Mouse (Mus musculus) kidney, embryonic 15.5 days (tissue): Measurements from ENCODE around the gene Thap8. TPM values are rescaled to one million over a fixed set of nuclear protein-coding genes. Genes with fewer than 3 reads are reported as not detected.

Source experiments
- ATAC-seq: fragments of 200-750 bp; cut with Nextera tagmentation; replicated peaks from 2 replicates; pipeline ENCODE4 v1.8.0; 2017; ENCODE audit warnings: moderate TSS enrichment; ENCODE audit not compliant: low FRiP score
- H3K27ac ChIP-seq: fragments of 300-500 bp; sonication (generic); 2 replicates; pipeline ENCODE4 v1.5.1; 2015; ENCODE audit warnings: mild to moderate bottlenecking, inconsistent platforms
- H3K27me3 ChIP-seq: fragments of 300-500 bp; sonication (generic); 2 replicates; pipeline ENCODE4 v1.6.1; 2015; ENCODE audit warnings: inconsistent platforms
- H3K36me3 ChIP-seq: fragments of 300-500 bp; sonication (generic); 2 replicates; pipeline ENCODE4 v1.6.1; 2015; ENCODE audit warnings: inconsistent platforms
- H3K4me1 ChIP-seq: fragments of 300-500 bp; sonication (generic); 2 replicates; pipeline ENCODE4 v1.6.1; 2015; ENCODE audit warnings: inconsistent platforms
- H3K4me2 ChIP-seq: fragments of 300-500 bp; sonication (generic); 2 replicates; pipeline ENCODE4 v1.6.1; 2015; ENCODE audit warnings: moderate library complexity, mild to moderate bottlenecking, inconsistent platforms
- H3K4me3 ChIP-seq: fragments of 300-500 bp; sonication (generic); replicated peaks from 2 replicates; pipeline ENCODE4 v1.5.1; 2015; ENCODE audit warnings: mild to moderate bottlenecking, inconsistent platforms
- H3K9ac ChIP-seq: fragments of 300-500 bp; sonication (generic); 2 replicates; pipeline ENCODE4 v1.6.1; 2015; ENCODE audit warnings: mild to moderate bottlenecking, inconsistent platforms
- H3K9me3 ChIP-seq: fragments of 300-500 bp; sonication (generic); replicated peaks from 2 replicates; pipeline ENCODE4 v1.6.1; 2016; ENCODE audit warnings: inconsistent platforms
- WGBS: fragments of 180-500 bp; shearing (Covaris S2); methylation state at CpG from one replicate; pipeline ENCODE4 v1.1.7; 2015; ENCODE audit warnings: mixed read lengths; 5-methylcytosine and 5-hydroxymethylcytosine counted together
- polyA plus RNA-seq: library from polyadenylated mRNA; unstranded; fragments of >200 nt; fragmentation: Nextera tagmentation; extraction: Ambion mirVana; gene quantifications from 2 replicates; pipeline ENCODE4 v1.2.1, GENCODE M21; 2015

Gene Thap8
- polyA plus RNA-seq, 1 experiment from 2014 or later = 0.61 TPM

DNA sequence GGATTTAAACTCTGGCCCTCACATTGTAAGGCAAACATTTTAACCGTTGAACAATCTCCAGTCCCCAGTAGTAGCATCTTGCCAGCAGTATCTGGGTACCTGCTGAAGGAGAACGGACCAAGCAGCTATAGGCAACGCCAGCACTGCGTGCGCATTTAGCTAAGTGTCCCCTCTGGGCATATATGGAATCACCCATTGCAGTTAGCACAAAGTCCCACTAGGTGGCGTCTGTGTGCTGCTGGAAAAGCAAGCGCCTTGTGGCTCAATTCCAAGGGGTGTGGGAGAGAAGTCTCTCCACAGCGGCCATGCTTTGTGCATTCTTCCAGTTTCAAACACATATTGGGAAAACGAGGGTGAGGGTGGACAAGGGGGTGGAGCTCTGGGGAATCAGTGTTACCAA lies 56.5 kb downstream of the Thap8 start:
- no peak overlapping the region for H3K4me3 ChIP-seq
- H3K9ac ChIP-seq = no peak overlapping the region
- no peaks in the 10 kb centered on the region for H3K36me3 ChIP-seq
- H3K9me3 ChIP-seq = no peaks in the 10 kb centered on the region
- WGBS = 1% methylated on average over 9 of the region's 9 CpGs
- ATAC-seq = no peak; the same call in 1 of the 2 replicates
- peaks cover 15% of the 10 kb centered on the region for H3K4me1 ChIP-seq
- no peak overlapping the region for H3K4me2 ChIP-seq
- peaks cover 44% of the 10 kb centered on the region for H3K27me3 ChIP-seq
- no peak overlapping the region for H3K27ac ChIP-seq

DNA sequence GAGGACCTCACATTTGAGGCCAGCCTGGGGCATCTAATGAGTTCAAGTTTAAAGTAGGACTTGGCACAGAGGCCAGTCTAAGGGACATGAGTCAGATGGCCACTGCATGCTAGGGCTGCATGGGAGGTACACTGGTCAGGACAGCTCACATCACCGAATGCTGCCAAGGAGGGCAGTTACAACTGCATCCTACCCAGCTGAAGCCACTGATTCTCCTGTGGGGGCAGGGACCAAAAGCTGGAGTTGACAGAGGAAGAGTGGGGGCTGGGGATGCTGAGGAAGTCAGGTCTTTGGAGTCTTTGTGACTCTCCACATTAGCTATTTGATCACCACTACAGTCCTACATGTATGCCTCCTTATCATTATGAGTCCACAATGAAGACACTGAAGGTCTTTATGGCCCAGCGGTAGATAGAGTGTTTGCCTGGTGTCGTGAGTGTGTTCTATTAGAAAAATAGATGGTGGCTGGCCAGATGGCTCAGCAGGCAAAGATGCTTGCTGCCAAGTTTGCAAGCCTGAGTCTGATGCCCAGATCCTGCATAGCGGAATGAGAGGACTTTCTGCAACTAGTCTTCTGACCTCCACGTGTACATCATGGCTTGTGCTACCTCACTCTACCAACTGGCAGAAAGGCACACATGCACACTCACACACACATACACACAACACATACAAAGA lies 59.7 kb downstream of the Thap8 start:
- Histone ChIP-seq H3K9me3 (no peaks in the 10 kb centered on the region), H3K9ac (no peak overlapping the region), H3K36me3 (no peaks in the 10 kb centered on the region), H3K4me3 (no peak overlapping the region), H3K4me2 (no peak overlapping the region), H3K27ac (no peak overlapping the region), H3K27me3 (peaks cover 33% of the 10 kb centered on the region), H3K4me1 (peaks cover 3% of the 10 kb centered on the region)
- 79% methylated on average over 5 of the region's 5 CpGs for WGBS
- no peak for ATAC-seq

Other genes with a start within 250 kb of the Thap8 start
- 3.0 and 4.0 TPM in 2 replicates for gene Zfp14, start 228.7 kb upstream of the Thap8 start, polyA plus RNA-seq
- 3.9 and 5.5 TPM in 2 replicates for gene Zfp82, start 207.2 kb upstream of the Thap8 start, polyA plus RNA-seq
- 1.1 and 2.4 TPM in 2 replicates for gene Gm26920, start 189.7 kb upstream of the Thap8 start, polyA plus RNA-seq
- gene Zfp566, start 189.6 kb upstream of the Thap8 start, polyA plus RNA-seq = 12.2 and 15.9 TPM in 2 replicates
- 109 and 114 TPM in 2 replicates for gene Zfp260, start 185.3 kb upstream of the Thap8 start, polyA plus RNA-seq
- gene Zfp382, start 158.2 kb upstream of the Thap8 start, polyA plus RNA-seq = 8.6 and 8.7 TPM in 2 replicates
- gene Zfp146, start 110.3 kb upstream of the Thap8 start, polyA plus RNA-seq = 17.8 and 20.2 TPM in 2 replicates
- 11.1 and 11.7 TPM in 2 replicates for gene Cox7a1, start 96.0 kb upstream of the Thap8 start, polyA plus RNA-seq
- 90.8 and 98.8 TPM in 2 replicates for gene Capns1, start 81.3 kb upstream of the Thap8 start, polyA plus RNA-seq
- 148 and 152 TPM in 2 replicates for gene Polr2i, start 48.1 kb upstream of the Thap8 start, polyA plus RNA-seq
- gene Tbcb, start 47.8 kb upstream of the Thap8 start, polyA plus RNA-seq = 174 and 190 TPM in 2 replicates
- not detected in 2 replicates for gene Ovol3, start 44.4 kb upstream of the Thap8 start, polyA plus RNA-seq
- gene Wdr62, start 325 bp downstream of the Thap8 start, polyA plus RNA-seq = 8.6 and 9.9 TPM in 2 replicates
- 33.3 and 36.5 TPM in 2 replicates for gene Clip3, start 11.6 kb downstream of the Thap8 start, polyA plus RNA-seq
- 94.7 and 95.7 TPM in 2 replicates for gene Alkbh6, start 28.6 kb downstream of the Thap8 start, polyA plus RNA-seq
- gene Syne4, start 34.7 kb downstream of the Thap8 start, polyA plus RNA-seq = 88.2 and 97.7 TPM in 2 replicates
- 2.6 TPM in 1 of 2 replicates, not detected in the other for gene E130208F15Rik, start 41.6 kb downstream of the Thap8 start, polyA plus RNA-seq
- 17.3 and 18.7 TPM in 2 replicates for gene Sdhaf1, start 43.8 kb downstream of the Thap8 start, polyA plus RNA-seq
- gene Lrfn3, start 82.7 kb downstream of the Thap8 start, polyA plus RNA-seq = 6.5 and 7.2 TPM in 2 replicates
- gene Tyrobp, start 133.7 kb downstream of the Thap8 start, polyA plus RNA-seq = 33.8 and 37.9 TPM in 2 replicates
- gene Hcst, start 139.8 kb downstream of the Thap8 start, polyA plus RNA-seq = 0.64 and 1.5 TPM in 2 replicates
- gene Nfkbid, start 141.6 kb downstream of the Thap8 start, polyA plus RNA-seq = 1.3 and 2.0 TPM in 2 replicates
- 24.1 and 28.6 TPM in 2 replicates for gene Aplp1, start 165.4 kb downstream of the Thap8 start, polyA plus RNA-seq
- 0.54 and 0.77 TPM in 2 replicates for gene Kirrel2, start 177.6 kb downstream of the Thap8 start, polyA plus RNA-seq
- 3.6 and 4.8 TPM in 2 replicates for gene Nphs1, start 178.2 kb downstream of the Thap8 start, polyA plus RNA-seq
- 12.8 and 14.4 TPM in 2 replicates for gene Prodh2, start 213.5 kb downstream of the Thap8 start, polyA plus RNA-seq